Mouse (Mus musculus): Measurements from ENCODE around the gene Ildr1.

GRCm38 (mm10) chr16:36649304-36649703, 44.5 kb upstream of the Ildr1 start:
- TF ChIP-seq CTCF (IDR thresholded peaks at IDR 0.05; ENCODE audit: borderline replicate concordance, control insufficient read depth, extremely low read depth, insufficient read depth, low read length, poor library complexity) (no peak), POLR2A (IDR thresholded peaks at IDR 0.05; ENCODE audit: control insufficient read depth, extremely low read depth, insufficient read depth, low read length, poor library complexity) (no peak)

All from thymus, adult 2 months (tissue).